Mouse (Mus musculus): Measurements from ENCODE around the gene Mtap. TPM values are rescaled to one million over a fixed set of nuclear protein-coding genes. Genes with fewer than 3 reads are reported as not detected.

Gene Mtap
- polyA plus RNA-seq, 1 experiment from 2014 or later = 11.6 TPM

- no peak overlapping the region for H3K4me2 ChIP-seq (ENCODE audit: low read depth, low read length)
- no peak overlapping the region for H3K27ac ChIP-seq (ENCODE audit: low read depth)
- peaks cover 5% of the 10 kb centered on the region for H3K4me1 ChIP-seq (ENCODE audit: insufficient read depth)
- no peak for TF ChIP-seq EP300 (IDR thresholded peaks at IDR 0.05; ENCODE audit: low read depth)
- peak; percentile 94 for TF ChIP-seq CTCF (IDR thresholded peaks at IDR 0.05; ENCODE audit: low read depth)
- H3K9me3 ChIP-seq (ENCODE audit: low read length) = no peaks in the 10 kb centered on the region
- DNase-seq = peak; percentile 78
- 47% methylated on average over 6 of the region's 6 CpGs for WGBS (ENCODE audit: insufficient replicate concordance)
- ATAC-seq = peak; percentile 77
- H3K27me3 ChIP-seq (ENCODE audit: insufficient read depth, low read length) = no peaks in the 10 kb centered on the region
- H3K9ac ChIP-seq (replicated peaks) = no peak overlapping the region
- no peak overlapping the region for H3K4me3 ChIP-seq (ENCODE audit: low read depth, low read length)
- H3K36me3 ChIP-seq (replicated peaks; ENCODE audit: insufficient read depth, low read length) = no peaks in the 10 kb centered on the region
These were observed 8.5 kb downstream of the Mtap start for GRCm38 (mm10) chr4:89145409-89145808.

GRCm38 (mm10) chr4:89146291-89146690 is 9.4 kb downstream of the Mtap start:
- Histone ChIP-seq H3K9ac (replicated peaks) (no peak overlapping the region), H3K27me3 (ENCODE audit: insufficient read depth, low read length) (no peaks in the 10 kb centered on the region), H3K9me3 (ENCODE audit: low read length) (no peaks in the 10 kb centered on the region), H3K4me2 (ENCODE audit: low read depth, low read length) (no peak overlapping the region), H3K36me3 (replicated peaks; ENCODE audit: insufficient read depth, low read length) (no peaks in the 10 kb centered on the region), H3K27ac (ENCODE audit: low read depth) (no peak overlapping the region), H3K4me1 (ENCODE audit: insufficient read depth) (no peaks in the 10 kb centered on the region; the same call in 1 of the 2 replicates), H3K4me3 (ENCODE audit: low read depth, low read length) (no peak overlapping the region)
- DNase-seq (no peak), ATAC-seq (no peak)
- TF ChIP-seq EP300 (IDR thresholded peaks at IDR 0.05; ENCODE audit: low read depth) (no peak), CTCF (IDR thresholded peaks at IDR 0.05; ENCODE audit: low read depth) (peak; percentile 71)
- 51% methylated on average over 3 of the region's 3 CpGs for WGBS (ENCODE audit: insufficient replicate concordance)

- DNase-seq (no peak), ATAC-seq (no peak)
- Histone ChIP-seq H3K4me1 (ENCODE audit: insufficient read depth) (no peaks in the 10 kb centered on the region), H3K4me2 (ENCODE audit: low read depth, low read length) (no peak overlapping the region), H3K36me3 (replicated peaks; ENCODE audit: insufficient read depth, low read length) (no peaks in the 10 kb centered on the region), H3K9me3 (ENCODE audit: low read length) (no peaks in the 10 kb centered on the region), H3K27ac (ENCODE audit: low read depth) (no peak overlapping the region), H3K4me3 (ENCODE audit: low read depth, low read length) (no peak overlapping the region), H3K9ac (replicated peaks) (no peak overlapping the region), H3K27me3 (ENCODE audit: insufficient read depth, low read length) (no peaks in the 10 kb centered on the region)
- TF ChIP-seq CTCF (IDR thresholded peaks at IDR 0.05; ENCODE audit: low read depth) (no peak), EP300 (IDR thresholded peaks at IDR 0.05; ENCODE audit: low read depth) (no peak)
These were observed 12.3 kb downstream of the Mtap start for GRCm38 (mm10) chr4:89149261-89149660.

GRCm38 (mm10) chr4:89161389-89161788 is 24.5 kb downstream of the Mtap start:
- Histone ChIP-seq H3K9me3 (ENCODE audit: low read length) (no peaks in the 10 kb centered on the region), H3K9ac (replicated peaks) (no peak overlapping the region), H3K27ac (ENCODE audit: low read depth) (no peak overlapping the region), H3K4me2 (ENCODE audit: low read depth, low read length) (no peak overlapping the region), H3K27me3 (ENCODE audit: insufficient read depth, low read length) (no peaks in the 10 kb centered on the region), H3K4me1 (ENCODE audit: insufficient read depth) (no peaks in the 10 kb centered on the region), H3K4me3 (ENCODE audit: low read depth, low read length) (no peak overlapping the region), H3K36me3 (replicated peaks; ENCODE audit: insufficient read depth, low read length) (peaks cover 22% of the 10 kb centered on the region)
- TF ChIP-seq CTCF (IDR thresholded peaks at IDR 0.05; ENCODE audit: low read depth) = no peak
- TF ChIP-seq EP300 (IDR thresholded peaks at IDR 0.05; ENCODE audit: low read depth) = no peak
- no peak for DNase-seq
- ATAC-seq = no peak
- WGBS (ENCODE audit: insufficient replicate concordance) = 85% methylated on average over 3 of the region's 3 CpGs

GRCm38 (mm10) chr4:89162496-89162895 is 25.6 kb downstream of the Mtap start:
- no peak overlapping the region for H3K27ac ChIP-seq (ENCODE audit: low read depth)
- TF ChIP-seq CTCF (IDR thresholded peaks at IDR 0.05; ENCODE audit: low read depth) = no peak
- TF ChIP-seq EP300 (IDR thresholded peaks at IDR 0.05; ENCODE audit: low read depth) = no peak
- H3K27me3 ChIP-seq (ENCODE audit: insufficient read depth, low read length) = no peaks in the 10 kb centered on the region
- ATAC-seq (no peak), DNase-seq (no peak)
- 66% methylated on average over 5 of the region's 5 CpGs for WGBS (ENCODE audit: insufficient replicate concordance)
- H3K9me3 ChIP-seq (ENCODE audit: low read length) = no peaks in the 10 kb centered on the region
- H3K4me2 ChIP-seq (ENCODE audit: low read depth, low read length) = no peak overlapping the region
- H3K36me3 ChIP-seq (replicated peaks; ENCODE audit: insufficient read depth, low read length) = peaks cover 17% of the 10 kb centered on the region
- no peak overlapping the region for H3K4me3 ChIP-seq (ENCODE audit: low read depth, low read length)
- H3K9ac ChIP-seq (replicated peaks) = no peak overlapping the region
- H3K4me1 ChIP-seq (ENCODE audit: insufficient read depth) = no peaks in the 10 kb centered on the region

- Histone ChIP-seq H3K4me3 (ENCODE audit: low read depth, low read length) (no peak overlapping the region), H3K27ac (ENCODE audit: low read depth) (no peak overlapping the region), H3K27me3 (ENCODE audit: insufficient read depth, low read length) (no peaks in the 10 kb centered on the region), H3K9ac (replicated peaks) (no peak overlapping the region), H3K4me1 (ENCODE audit: insufficient read depth) (no peaks in the 10 kb centered on the region), H3K36me3 (replicated peaks; ENCODE audit: insufficient read depth, low read length) (peaks cover 16% of the 10 kb centered on the region), H3K9me3 (ENCODE audit: low read length) (no peaks in the 10 kb centered on the region), H3K4me2 (ENCODE audit: low read depth, low read length) (no peak overlapping the region)
- no peak for TF ChIP-seq EP300 (IDR thresholded peaks at IDR 0.05; ENCODE audit: low read depth)
- TF ChIP-seq CTCF (IDR thresholded peaks at IDR 0.05; ENCODE audit: low read depth) = no peak
- DNase-seq = no peak
- no peak for ATAC-seq
- WGBS (ENCODE audit: insufficient replicate concordance) = 90% methylated on average over 8 of the region's 8 CpGs
These were observed 26.7 kb downstream of the Mtap start for GRCm38 (mm10) chr4:89163613-89164012.

- DNase-seq (no peak), ATAC-seq (no peak)
- WGBS (ENCODE audit: insufficient replicate concordance) = 72% methylated on average over 2 of the region's 2 CpGs
- Histone ChIP-seq H3K36me3 (replicated peaks; ENCODE audit: insufficient read depth, low read length) (peaks cover 23% of the 10 kb centered on the region), H3K4me2 (ENCODE audit: low read depth, low read length) (no peak overlapping the region), H3K27me3 (ENCODE audit: insufficient read depth, low read length) (no peaks in the 10 kb centered on the region), H3K4me1 (ENCODE audit: insufficient read depth) (no peaks in the 10 kb centered on the region), H3K9me3 (ENCODE audit: low read length) (no peaks in the 10 kb centered on the region), H3K9ac (replicated peaks) (no peak overlapping the region), H3K27ac (ENCODE audit: low read depth) (no peak overlapping the region), H3K4me3 (ENCODE audit: low read depth, low read length) (no peak overlapping the region)
- TF ChIP-seq CTCF (IDR thresholded peaks at IDR 0.05; ENCODE audit: low read depth) (no peak), EP300 (IDR thresholded peaks at IDR 0.05; ENCODE audit: low read depth) (no peak)
These were observed 27.8 kb downstream of the Mtap start for GRCm38 (mm10) chr4:89164681-89165080.

Measured in liver, postnatal 0 days (tissue).